Mouse (Mus musculus) cerebellum, adult 2 months (tissue): Measurements from ENCODE around the gene Ski. TPM values are rescaled to one million over a fixed set of nuclear protein-coding genes. Genes with fewer than 3 reads are reported as not detected.

Source experiments
- DNase-seq, 2 experiments: peaks; one replicate each; pipeline ENCODE4 v3.0.0; 2021
- H3K27ac ChIP-seq: fragments of 200-500 bp; 2 replicates; pipeline ENCODE4 v1.5.1; 2012; ENCODE audit warnings: low read length, control low read depth, inconsistent platforms; ENCODE audit not compliant: insufficient read depth
- H3K27me3 ChIP-seq: fragments of 200-500 bp; 2 replicates; pipeline ENCODE4 v1.6.1; 2012; ENCODE audit warnings: inconsistent platforms, mild to moderate bottlenecking, low read length, moderate library complexity; ENCODE audit not compliant: control insufficient read depth, insufficient read depth
- H3K4me1 ChIP-seq: fragments of 200-500 bp; 2 replicates; pipeline ENCODE4 v1.6.1; 2011; ENCODE audit warnings: low read length; ENCODE audit not compliant: control insufficient read depth, insufficient read depth
- H3K4me3 ChIP-seq: fragments of 200-500 bp; replicated peaks from 2 replicates; pipeline ENCODE3; 2011; ENCODE audit warnings: mild to moderate bottlenecking, low read depth, low read length, control low read depth; ENCODE audit not compliant: insufficient read depth
- CTCF ChIP-seq: fragments of 200-500 bp; IDR thresholded peaks from 2 replicates; pipeline ENCODE4 v1.5.1; 2011; ENCODE audit warnings: low read depth, mild to moderate bottlenecking, control low read depth, low read length, moderate library complexity, borderline replicate concordance; ENCODE audit not compliant: insufficient read depth
- POLR2A ChIP-seq: fragments of 200-500 bp; IDR thresholded peaks from 2 replicates; pipeline ENCODE4 v1.6.1; 2011; ENCODE audit warnings: low read length, control low read depth, borderline replicate concordance; ENCODE audit not compliant: insufficient read depth
- WGBS: fragments of 180-500 bp; shearing (Covaris S2); methylation state at CpG from one replicate; pipeline ENCODE4 v1.1.7; 2018; 5-methylcytosine and 5-hydroxymethylcytosine counted together
- polyA plus RNA-seq: library from polyadenylated mRNA; depleted of rRNA; stranded (reverse); fragments of >200 nt; gene quantifications from 2 replicates; pipeline ENCODE4 v1.2.3, GENCODE M21; 2012; rRNA removed

The Ski gene
- 87.2 and 106 TPM in 2 replicates for polyA plus RNA-seq

DNA sequence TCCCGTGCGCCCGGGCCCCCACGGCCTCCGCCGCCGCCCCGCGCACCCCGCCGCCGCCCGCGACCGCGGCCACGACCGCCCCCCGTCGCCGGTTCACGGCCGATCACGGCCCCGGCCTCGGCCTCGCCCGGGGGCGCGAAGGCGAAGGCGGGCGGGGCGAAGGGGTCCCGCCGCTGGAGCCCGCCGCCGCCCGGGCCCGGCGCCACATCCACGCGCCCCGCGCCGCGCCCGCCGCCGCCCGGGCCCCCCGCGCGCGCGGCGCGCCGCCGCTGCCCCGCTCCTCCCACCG lies at the start of gene Ski:
TSS of gene Ski (minus strand) at position 41 of the 289 bp plus-strand sequence.
- H3K27ac ChIP-seq = peak within 1 kb of the TSS; percentile 99
- H3K4me3 ChIP-seq = peak within 1 kb of the TSS; percentile 97
- no peak for DNase-seq
- no peaks in the 10 kb centered on the region for H3K27me3 ChIP-seq
- H3K4me1 ChIP-seq = peaks cover 6% of the 10 kb centered on the region
- TF ChIP-seq CTCF (no peak), POLR2A (no peak)
- WGBS = 18% methylated on average over 54 of the region's 63 CpGs

DNA sequence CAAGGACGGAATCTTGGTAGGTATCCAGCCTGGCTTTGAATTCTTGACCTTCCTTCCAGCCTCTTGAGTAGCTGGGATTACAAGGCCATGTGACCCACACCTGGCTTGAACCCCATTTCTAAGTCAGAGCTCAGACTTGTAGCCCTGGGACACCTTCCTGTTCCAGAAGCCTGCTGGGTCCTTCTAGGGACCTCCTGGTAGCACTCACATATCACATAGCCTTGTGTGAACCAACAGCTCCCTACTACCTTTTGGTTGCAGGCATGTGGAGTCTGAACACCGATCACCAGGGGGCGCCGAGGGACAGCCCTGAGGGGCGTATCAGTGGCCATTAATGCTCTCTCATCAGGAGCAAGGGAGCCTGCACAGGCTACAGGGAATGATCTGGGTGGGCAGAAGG lies 46.0 kb upstream of the Ski start:
- 33% methylated on average over 5 of the region's 5 CpGs for WGBS
- H3K27me3 ChIP-seq = no peaks in the 10 kb centered on the region
- H3K27ac ChIP-seq = peak overlapping the region; percentile 99
- TF ChIP-seq CTCF (peak; percentile 56), POLR2A (no peak)
- H3K4me1 ChIP-seq = peaks cover 70% of the 10 kb centered on the region
- DNase-seq = peak; percentile 75 to 77
- H3K4me3 ChIP-seq = no peak overlapping the region

DNA sequence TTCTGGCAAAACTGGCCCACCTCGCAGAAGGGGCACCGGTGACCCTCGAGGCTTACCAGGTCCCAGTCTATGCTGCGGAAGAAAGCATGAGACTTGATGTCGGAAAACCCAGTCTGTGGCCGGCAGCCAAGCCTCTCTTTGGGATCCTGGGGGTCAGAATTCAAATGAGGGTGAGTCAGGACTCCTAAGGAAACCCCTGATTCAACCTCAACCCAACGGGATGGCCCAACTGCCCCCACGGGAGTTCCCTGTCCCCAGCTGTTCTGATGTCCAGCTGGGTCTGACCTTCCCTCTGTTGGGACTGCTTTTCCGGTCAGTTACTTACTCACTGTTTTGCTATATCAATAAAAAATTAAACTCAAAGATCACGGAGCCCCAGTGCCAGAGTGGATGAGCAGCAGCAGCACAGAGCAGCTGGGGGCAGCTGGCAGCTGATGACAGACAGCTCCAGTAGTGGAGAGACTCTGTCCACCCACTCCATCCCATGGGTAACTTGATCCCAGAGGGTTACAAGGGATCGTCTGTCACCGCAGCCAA lies 45.3 kb upstream of the Ski start:
- H3K27ac ChIP-seq = peak overlapping the region; percentile 99
- peak in 1 of 2 experiments; percentile 52 for DNase-seq
- H3K4me1 ChIP-seq = peaks cover 74% of the 10 kb centered on the region
- H3K27me3 ChIP-seq = no peaks in the 10 kb centered on the region
- TF ChIP-seq POLR2A (no peak), CTCF (no peak)
- 39% methylated on average over 12 of the region's 12 CpGs for WGBS
- no peak overlapping the region for H3K4me3 ChIP-seq

DNA sequence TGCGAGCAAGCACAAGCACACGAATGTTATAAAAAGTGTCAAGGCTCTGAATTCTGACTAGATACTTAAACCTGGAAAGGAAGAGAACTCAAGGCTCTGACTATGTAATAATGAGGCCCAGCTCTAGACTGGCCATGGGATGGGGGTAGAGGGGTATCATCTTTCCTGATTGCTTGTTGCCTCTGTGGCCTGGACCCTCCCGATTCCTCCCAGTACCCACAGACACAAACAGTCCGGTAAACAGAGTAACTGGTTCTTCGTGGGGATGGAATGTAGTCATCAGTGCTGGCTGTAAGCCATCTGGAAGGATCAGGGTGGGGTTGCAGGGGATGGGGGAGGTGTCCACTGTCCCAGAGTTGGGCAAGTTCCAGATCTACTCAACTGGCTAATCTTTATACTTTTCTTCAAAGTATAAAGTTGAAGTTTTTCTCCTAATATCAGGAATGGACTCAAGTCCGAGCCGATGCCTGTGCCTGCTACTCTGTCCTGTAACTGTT lies 44.7 kb upstream of the Ski start:
- H3K4me1 ChIP-seq = peaks cover 74% of the 10 kb centered on the region
- H3K27me3 ChIP-seq = no peaks in the 10 kb centered on the region
- no peak for TF ChIP-seq CTCF
- TF ChIP-seq POLR2A = no peak
- peak overlapping the region; percentile 99 for H3K27ac ChIP-seq
- H3K4me3 ChIP-seq = no peak overlapping the region
- WGBS = 37% methylated on average over 7 of the region's 7 CpGs
- peak in 1 of 2 experiments; percentile 48 for DNase-seq

DNA sequence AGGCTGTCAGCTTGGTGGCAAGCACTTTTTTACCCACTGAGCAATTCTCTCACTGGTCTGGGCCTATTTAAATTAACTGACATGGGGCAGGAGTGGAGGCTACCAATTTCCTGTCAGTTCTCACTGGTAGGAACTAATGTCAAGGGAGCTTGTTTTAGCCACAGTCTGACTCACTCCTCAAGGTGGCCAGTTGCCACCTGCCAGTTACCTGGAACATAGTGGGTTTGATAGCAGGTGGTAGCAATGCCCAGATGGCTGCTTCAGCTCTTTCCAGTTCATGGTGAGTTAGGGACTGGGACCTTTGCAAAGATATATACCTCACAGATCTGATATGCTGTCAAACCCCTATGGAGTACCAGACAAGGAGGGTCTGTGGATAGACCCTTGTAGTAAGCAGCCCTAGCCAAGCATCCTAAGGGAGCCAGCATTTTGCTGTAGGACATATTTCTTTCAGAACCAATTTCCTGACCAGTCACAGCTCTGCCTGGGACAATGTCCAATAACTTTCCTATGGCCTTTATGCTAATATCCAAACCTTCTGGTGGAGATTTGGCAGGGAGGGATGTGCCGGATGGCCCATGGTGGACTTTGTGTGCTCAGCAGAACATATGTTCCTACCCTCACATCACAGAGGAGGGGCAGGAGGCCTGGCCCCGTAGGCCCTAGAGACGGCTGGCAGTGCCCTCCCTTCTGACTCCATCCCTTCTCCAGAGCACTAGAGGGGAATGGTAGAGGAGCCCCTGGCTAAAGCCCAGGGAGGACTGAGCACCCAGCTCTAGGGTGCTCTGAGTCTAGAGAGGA lies 42.3 kb upstream of the Ski start:
- H3K27me3 ChIP-seq = no peaks in the 10 kb centered on the region
- TF ChIP-seq CTCF (no peak), POLR2A (peak; percentile 19; the same call in 1 of the 2 replicates)
- peaks cover 69% of the 10 kb centered on the region for H3K4me1 ChIP-seq
- no peak overlapping the region for H3K4me3 ChIP-seq
- WGBS = 14% methylated on average over 3 of the region's 3 CpGs
- DNase-seq = peak; percentile 95 to 98
- peak overlapping the region; percentile 99 for H3K27ac ChIP-seq

DNA sequence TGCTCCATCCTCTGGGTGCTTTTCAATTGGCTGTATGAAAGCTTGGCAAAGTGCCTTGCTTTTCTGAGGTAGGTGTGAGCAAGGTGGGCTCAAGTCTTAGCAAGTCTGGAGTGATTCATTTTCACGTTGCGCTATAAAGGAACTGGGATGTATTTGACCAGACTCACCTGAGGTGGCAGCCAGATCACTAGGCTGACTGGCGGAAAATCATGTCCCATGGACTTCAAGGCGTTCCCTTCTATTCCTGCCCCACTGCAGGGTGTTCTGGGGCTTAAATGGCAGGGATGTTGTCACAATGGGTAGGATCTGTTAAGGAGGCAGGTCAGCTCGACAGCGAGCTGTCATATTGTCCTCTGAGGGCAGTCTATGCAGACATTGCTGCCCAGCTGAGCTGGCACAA lies 29.9 kb upstream of the Ski start:
- Histone ChIP-seq H3K27me3 (no peaks in the 10 kb centered on the region), H3K27ac (peak overlapping the region; percentile 100), H3K4me3 (peak overlapping the region; percentile 36), H3K4me1 (peaks cover 57% of the 10 kb centered on the region)
- DNase-seq = peak; percentile 58 to 66
- TF ChIP-seq CTCF (no peak), POLR2A (peak; percentile 45; the same call in 1 of the 2 replicates)
- 15% methylated on average over 6 of the region's 6 CpGs for WGBS

DNA sequence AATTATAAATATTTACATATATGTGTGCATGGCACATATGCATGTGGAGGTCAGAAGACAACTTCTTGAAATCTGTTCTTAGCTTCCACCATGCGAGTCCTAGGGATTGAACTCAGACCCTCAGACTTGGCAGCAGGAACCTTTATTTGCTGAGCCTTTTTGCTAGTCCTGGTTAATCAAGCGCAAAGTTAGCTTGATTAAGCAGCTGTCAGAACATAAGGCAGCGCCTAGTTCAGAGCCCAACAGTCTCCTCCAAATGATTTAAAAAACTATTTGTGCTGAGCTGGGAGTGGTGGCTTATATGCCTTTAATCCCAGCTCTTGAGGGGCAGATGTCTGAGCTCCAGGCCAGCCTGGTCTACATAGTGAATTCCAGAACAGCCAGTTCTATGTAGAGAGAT lies 28.8 kb upstream of the Ski start:
- Histone ChIP-seq H3K4me1 (peaks cover 64% of the 10 kb centered on the region), H3K27me3 (no peaks in the 10 kb centered on the region), H3K27ac (peak overlapping the region; percentile 100), H3K4me3 (peak overlapping the region; percentile 70)
- peak; percentile 60 to 74 for DNase-seq
- 7% methylated on average over 3 of the region's 3 CpGs for WGBS
- TF ChIP-seq CTCF (no peak), POLR2A (no peak)

DNA sequence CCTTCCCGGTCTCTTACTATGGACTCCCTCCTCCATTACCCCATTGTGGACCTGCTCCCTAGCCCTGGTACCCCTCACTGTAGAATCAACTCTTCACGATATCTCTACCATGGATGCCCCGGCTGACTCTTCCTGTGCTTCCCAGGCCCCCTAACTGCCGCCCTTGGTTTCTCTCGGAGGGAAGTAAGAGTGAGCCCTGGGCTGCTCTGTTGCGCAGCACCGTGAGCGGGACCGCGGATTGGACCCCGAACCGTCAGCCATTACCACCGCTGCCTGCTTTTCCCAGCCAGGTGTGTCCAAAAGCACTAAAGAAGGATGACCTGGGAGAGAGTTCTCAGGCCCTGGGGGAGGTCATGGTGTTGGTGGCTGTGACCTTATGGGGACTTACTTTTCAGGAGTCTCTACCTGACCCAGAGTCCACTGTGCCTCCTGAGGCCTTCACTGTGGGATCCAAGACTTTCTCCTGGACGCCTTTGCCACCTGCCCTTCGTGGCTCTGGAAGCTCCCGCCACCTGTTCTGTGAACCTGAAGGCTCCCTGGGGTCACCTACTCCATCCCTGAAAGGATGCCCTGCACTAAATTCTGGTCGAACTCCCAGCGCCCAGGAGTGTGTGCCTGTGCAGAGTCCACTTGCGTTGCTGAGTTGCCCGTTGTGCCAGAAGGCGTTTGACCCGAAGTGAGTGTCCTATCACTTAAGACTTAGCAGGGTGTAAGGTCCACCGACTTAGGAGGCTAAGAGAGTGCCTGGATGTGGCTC lies 28.1 kb upstream of the Ski start:
- no peaks in the 10 kb centered on the region for H3K27me3 ChIP-seq
- H3K4me3 ChIP-seq = peak overlapping the region; percentile 70
- peak; percentile 70 to 77 for DNase-seq
- WGBS = 2% methylated on average over 23 of the region's 23 CpGs
- peaks cover 62% of the 10 kb centered on the region for H3K4me1 ChIP-seq
- peak overlapping the region; percentile 100 for H3K27ac ChIP-seq
- TF ChIP-seq CTCF (no peak), POLR2A (peak; percentile 13; the same call in 1 of the 2 replicates)
